Mouse (Mus musculus): ENCODE results near the gene Alox5ap.

The Alox5ap gene

DNA sequence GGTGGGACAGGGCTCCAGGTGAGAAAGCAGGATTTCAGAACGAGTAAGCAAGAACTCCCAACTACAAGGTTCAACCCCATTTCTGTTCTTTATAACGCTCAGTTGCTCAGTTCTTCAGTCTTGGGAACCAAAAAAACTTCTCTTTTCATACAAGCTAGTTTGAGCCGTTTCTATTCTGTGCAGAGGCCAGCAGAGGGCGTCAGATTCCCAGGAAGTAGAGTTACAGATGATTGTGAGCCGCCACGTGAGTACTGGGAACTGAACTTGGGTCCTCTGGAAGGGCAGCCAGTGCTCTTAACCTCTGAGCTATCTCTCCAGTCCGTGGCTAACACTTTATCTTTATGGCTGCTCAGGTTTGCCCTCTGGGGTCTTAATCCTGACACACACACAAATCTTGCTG is 3.1 kb upstream of the Alox5ap start:
- no peak for DNase-seq (ENCODE audit: low spot score)

DNA sequence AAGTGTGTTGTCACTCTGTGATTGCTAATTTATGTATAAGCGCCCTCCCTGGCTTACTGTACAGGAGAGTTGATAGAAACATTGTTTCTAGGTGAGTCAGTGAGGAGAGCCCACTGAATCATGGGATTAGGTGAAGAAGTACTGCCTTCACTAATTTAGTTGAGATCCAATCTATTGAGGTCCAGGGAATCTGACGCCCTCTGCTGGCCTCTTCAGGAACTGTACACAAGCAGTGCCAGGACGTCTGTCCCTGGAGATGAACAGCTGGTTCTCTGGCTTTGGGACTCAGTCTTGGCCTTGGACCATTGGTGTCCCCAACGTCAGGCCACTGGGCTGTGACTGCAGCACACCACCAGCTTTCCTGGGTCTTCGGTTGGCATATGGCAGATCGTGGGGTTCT is 2.7 kb upstream of the Alox5ap start:
- peak; percentile 19 for DNase-seq (ENCODE audit: low spot score)

DNA sequence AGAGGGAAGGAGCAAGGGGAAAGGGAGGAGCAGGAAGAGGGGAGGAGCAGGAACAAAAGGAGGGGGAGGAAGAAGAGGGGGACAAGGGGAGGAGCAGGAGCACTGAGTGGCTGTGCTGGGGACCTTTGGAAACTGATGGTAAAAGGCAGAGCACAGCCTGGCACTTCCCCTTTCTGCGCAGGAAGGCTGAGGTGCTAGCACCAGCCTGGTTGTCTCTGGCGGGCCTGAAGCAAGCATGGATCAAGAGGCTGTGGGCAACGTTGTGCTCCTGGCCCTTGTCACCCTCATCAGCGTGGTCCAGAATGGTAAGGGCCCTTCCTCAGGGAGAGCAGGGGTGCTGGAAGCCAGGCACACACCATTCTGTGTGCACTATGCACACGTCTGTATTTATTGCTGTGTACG is 312 bp downstream of the Alox5ap start:
- DNase-seq (ENCODE audit: low spot score): no peak

DNA sequence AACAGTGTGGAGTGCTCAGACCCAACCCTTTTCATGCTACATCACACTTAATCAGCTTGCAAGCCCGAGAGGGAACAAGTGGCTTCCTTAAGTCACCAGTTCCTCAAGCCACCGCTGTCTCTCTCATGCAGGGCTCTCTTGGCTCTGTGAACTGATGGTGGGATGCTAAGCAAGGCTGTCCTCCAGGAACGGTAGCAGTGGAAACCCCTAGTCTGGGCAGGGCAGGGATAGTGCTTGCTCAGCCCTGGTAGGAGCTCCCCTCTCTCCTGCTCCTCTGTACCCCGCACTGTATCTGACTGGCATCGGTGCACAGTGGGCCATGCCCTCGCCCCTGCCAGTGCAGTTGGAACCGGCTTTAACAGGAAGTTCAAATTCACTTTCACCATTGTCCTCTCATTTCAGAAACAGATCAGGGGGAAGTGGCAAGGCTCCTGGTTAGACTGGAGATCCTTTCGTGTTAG is 2.2 kb downstream of the Alox5ap start:
- DNase-seq (ENCODE audit: low spot score): no peak

DNA sequence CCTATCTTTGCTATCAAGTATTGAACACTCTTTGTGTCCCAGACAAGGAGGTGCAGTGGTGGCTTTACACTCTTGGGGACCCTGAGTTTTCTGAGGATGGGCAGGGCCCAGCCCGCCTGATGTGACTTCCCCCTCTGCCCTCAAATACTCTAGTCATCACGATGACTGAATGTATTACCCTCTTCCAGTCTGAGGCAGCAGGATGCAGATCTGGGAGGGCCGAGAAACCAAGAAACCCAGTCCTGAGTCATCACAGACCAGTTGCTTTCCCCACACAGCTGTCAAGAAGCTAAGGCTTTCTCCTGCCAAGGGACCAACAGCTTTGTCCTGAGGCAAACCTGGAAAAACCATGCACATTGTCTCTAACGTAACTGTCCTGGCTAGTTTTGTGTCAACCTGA is 2.9 kb downstream of the Alox5ap start:
- no peak for DNase-seq (ENCODE audit: low spot score)

DNA sequence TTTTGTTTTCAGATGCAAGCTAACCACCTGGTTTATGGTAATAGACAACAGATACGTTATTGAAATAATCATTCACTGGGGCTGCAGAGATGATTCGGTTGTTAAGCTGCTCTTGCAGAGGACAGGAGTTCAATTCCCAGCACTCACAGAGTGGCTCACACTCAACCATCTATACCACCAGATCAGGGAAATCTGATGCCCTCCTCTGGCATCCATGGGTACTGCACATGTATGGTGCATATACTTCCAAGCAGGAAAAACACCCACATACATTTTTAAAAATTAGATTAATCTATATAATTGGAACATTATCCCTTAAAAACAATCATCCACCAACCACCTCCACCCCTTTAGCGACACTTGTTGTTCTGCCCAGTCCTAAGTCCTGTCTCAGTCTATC is 6.7 kb downstream of the Alox5ap start:
- no peak for DNase-seq (ENCODE audit: low spot score)

DNA sequence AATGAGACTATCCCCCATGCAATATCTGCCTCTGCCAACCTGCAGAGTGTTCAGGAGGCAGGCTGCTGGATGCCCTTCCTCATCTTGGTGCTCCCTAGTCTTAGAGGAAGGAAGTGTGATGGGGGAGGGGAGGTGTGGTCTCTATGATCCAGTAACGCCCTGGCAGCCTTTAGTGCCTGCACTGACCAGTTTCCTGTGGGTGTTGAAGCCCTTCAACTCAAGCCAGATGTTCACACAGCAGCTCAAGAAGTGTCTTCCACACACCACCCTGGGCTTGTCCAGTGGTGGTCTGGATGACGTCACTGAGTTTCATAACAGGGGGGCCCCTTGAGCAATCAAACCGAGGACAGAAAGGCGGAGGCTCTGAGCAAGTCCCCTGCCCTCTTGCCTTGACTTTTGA is 8.0 kb downstream of the Alox5ap start:
- no peak for DNase-seq (ENCODE audit: low spot score)

DNA sequence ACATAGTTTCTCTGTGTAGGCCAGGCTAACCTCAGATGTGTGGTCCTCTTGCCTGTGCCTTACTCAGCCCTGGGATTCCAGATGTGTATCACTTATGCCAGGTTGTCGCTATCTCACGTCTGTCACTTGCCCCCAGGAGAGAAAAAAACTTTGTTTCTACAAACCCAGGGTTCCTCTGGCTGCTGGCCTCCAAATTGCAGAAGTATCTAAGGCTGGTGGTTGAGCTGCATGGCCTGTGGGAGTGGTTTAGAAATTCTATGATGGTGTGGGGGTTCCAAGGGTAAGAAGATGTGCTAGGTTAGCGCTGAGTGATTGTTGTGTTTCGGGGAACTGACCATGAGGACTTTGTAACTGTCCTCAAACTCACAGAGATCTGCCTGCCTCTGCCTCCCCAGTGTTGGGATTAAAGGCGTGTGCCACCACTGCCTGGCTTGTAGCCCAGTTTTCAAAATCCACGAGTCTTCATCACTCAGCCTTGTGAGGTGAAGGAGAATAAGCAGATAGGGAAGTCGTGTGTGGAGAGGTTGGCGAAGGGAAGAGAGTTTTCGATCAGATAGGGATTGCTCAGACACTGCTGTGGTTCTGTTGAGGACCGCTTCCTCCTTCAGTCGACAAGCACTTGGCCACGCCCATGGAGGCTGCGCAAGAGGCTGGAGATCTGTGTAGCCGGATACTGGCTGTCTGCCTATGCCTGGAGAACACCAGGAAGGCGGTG is 10.0 kb downstream of the Alox5ap start:
- DNase-seq (ENCODE audit: low spot score): no peak

DNA sequence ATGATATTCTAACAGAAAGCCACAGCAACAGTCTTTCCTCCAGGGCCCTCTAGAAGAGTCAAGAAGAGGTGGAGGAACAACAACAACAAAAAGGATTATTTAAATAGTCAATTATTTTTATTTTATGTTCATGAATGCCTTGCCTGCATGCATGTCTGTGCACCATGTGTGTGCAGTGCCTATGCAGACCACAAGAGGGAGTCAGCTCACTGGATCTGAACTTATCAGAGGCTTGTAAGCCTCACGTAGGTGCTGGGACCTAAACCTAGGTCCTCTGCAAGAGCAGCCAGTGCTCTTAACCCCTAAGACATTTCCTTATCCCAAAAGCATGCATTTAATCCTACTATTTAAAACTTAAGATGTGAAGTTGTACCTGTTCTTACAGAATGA is 10.5 kb downstream of the Alox5ap start:
- no peak for DNase-seq (ENCODE audit: low spot score)

DNA sequence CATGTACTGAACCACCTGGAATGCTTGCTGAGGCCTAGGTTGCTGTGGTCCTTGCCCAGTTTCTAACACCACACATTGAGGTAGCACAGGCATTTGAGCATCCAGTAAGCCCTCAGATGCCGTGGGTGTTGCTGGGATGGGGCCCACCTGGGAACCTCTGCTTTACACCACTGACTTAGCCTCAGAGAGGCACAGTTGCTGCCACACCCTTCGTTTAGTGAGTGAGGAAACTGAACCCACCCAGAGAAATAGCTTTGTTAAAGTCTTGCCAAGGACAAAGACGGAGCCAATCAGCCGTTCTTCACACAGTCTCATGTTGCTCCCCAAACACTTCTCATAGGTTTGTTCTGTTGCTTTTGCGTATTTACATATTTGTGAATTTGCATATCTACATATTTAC is 13.0 kb downstream of the Alox5ap start:
- no peak for DNase-seq (ENCODE audit: low spot score)

DNA sequence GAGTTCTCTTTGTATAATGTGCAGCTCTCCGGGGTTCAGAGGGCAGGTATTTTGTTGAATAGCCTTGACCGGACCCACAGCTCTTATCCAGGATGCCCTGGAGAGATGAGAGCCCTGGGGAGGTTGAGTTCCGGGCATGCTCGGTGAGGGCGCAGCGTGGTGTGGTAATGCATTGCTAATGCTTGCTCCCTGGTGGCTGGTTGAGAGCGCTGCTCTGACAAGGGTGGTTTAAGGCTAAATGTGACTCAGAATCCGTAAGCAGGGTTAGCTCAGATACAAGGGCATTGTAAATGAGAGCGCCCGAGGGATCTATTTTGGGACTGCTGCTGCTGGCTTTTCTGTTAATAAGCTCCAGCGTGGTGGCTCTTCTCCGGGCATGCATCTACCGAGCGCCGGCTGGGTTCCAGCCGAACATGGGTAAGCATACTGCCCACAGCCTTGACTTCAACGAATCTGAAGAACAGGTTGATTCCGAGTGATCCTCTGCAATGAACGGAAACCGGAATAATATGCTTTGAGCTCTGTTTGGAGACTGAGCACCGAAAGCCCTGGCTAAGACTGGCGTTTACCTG is 14.8 kb downstream of the Alox5ap start:
- DNase-seq (ENCODE audit: low spot score): no peak

DNA sequence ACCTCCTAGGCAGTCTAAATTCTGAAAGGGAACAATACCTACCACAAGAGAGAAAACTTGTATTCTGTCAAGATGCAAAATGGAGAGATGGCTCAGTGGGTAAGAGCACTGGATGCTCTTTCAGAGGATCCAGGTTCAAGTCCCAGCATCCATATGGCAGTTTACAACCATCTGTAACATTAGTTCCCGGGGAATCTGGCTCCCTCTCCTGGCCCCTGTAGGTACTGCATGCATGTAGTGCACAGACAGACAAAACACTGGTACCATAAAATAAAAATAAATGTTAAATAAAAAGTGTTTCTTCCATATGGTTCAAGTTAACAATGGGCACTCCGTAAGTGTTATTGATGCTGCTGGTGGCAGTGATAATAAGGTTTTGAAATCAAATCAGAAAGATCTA is 18.4 kb downstream of the Alox5ap start:
- peak; percentile 23 for DNase-seq (ENCODE audit: low spot score)

DNA sequence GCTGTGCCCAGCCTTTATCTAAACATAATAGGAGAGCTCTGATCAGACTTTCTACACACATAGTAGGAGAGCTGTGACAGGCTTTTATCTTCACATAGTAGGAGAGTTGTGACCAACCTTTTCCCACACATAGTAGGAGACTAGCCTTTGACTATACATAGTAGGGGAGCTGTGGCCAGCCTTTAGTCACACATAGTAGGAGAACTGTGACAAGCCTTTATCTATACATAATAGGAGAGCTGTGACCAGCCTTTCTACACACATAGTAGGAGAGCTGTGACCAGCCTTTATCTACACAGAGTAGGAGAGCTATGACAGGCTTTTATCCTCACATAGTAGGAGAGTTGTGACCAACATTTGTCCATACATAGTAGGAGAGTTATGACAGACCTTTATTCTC is 19.3 kb downstream of the Alox5ap start:
- DNase-seq (ENCODE audit: low spot score): no peak

DNA sequence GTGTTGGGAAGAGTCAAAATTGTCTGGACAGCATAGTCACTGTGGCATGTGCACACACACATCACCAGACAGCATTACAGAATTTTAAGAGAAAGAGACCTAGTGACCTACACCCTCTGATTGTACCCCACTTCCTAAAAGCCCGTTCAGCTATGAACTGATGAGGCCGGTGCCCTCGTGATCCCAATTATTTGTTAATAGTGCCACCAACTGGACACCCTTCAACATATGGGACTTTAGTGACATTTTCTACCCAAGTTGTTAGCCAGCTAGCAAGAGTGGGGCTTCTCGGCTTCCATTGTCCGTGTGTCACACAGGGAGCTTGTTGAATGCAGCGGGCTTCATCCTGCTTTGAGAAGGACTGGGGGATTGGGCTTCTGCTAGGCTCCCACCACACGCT is 21.5 kb downstream of the Alox5ap start:
- DNase-seq (ENCODE audit: low spot score): no peak

DNA sequence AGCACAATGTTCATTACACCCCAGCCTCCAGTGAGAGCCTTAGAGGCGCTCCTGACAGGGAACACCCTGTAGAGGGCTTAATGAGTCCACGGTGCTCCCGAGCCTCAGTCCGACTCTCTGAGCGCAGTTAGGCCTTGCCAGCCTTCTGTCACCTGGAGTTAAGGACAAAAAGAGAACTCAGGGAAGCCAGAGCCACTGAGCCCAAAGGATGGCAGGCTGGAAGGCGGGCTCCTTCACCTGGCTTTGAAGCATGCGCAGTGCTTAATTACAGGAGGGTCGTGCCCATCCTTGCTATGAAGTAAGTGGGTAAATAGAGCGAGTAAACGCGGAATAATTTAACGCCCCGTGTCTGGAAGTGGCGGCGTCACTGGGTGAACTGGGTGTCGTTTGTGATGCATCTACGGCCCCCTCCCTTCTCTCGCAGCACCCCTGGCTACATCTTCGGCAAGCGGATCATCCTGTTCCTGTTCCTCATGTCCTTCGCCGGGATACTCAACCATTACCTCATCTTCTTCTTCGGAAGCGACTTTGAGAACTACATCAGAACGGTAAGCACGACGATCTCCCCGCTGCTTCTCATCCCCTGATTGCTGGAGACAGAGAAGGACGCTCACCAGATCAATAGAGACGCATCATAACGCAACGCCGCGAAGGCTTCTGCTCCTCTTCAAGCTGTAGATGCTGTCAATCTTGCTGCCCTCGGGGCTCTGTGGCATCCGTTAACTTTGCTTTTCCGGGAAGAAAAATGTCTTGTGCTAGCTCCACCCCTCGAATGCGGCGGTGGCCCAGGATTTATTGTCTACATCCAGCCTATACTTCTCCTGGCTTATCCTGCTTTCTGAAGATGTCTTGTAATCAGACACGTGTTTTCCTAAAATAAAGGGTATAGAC is 22.8 kb downstream of the Alox5ap start:
- no peak for DNase-seq (ENCODE audit: low spot score)

DNA sequence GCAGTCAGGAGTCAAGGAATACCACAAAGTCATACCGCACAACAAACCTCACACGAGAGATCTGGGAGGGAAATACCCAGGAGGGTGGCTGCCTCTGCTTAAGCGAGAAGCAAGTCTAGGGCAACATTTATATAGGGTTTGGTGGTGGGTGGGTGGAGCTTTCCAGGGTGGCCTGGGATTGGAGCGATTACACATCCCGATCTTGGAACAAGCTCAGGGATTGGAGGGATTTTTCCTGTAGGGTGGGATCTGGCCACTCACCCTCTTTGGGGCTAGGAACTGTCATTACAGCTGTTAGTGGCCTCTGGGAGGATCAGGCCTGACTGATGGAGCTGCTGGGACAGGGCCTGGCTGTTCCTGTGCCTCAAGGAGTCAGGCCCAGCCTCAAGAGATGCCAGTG is 26.7 kb downstream of the Alox5ap start:
- no peak for DNase-seq (ENCODE audit: low spot score)

DNA sequence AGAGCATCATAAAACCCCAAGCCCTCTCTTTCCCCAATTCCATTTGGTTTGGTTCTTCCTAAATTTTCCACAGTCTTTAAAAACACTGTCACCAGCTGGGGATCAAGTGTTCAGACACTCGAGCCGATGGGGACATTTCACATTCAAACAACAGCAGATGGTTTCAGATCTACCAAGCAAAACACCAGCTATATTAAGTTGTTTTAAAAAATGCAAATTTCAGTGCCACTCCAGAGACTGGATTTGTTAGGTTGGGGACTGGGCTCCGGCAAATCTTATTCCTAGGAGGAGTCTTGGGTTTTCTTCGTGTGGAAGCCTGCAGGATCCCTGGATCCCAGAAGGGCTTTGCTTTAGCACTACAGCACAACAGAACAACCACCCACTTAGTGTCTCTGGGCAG is 28.5 kb downstream of the Alox5ap start:
- DNase-seq (ENCODE audit: low spot score): no peak

DNA sequence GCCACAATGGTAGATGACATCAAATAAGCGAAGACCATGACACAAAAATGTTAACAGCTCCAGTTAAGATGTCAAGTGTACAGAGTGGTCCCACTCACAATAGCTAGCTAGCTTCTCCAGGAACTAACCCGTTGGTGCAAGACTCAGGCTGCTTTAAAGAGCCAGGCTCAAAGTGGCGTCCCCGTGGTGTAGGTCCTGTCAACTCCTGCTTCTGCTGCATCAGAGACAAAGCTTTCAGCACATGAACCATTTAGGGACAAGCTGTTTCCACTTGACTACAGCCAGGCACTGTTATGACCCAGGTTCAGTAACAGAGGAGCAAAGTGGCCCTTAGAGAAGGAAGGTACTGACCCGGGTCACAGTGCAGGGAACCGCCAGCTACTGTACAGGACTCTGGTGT is 32.2 kb downstream of the Alox5ap start:
- DNase-seq (ENCODE audit: low spot score): no peak

DNA sequence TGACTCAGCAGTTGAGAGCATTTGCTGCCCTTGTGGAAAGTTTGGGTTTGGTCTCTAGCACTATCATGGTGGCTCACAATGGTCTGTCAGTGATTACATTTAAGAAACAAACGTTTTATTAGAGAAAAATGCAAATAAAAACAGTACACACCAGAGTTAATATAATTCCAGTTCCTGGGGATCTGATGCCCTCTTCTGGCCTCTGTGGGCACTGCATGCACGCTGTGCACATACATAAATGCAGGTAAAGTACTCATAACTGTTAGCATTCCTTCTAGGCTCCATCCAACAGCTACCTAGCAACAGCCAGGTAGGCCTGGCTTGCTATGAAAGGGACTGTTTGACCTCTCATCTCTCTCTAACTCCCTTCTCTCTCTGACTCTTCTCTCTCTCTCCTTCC is 32.9 kb downstream of the Alox5ap start:
- no peak for DNase-seq (ENCODE audit: low spot score)

DNA sequence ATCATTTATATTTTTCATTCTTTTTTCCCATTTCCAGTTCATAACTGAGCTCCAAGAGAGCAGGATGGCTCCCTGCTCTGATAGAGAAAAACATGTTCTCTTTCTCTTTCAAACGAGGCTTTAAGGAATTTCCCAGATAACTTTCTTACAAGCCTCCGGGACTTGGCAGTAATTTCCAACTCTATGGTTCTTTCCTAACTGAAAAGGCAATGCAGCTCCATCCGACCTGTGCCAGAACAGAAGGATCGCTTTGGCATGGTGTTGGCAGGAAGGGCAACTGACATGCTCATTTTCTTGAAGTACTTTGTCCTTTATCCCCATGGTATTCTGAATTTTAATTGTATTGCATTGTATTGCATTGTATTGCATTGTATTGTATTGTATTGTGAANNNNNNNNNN is 33.7 kb downstream of the Alox5ap start:
- DNase-seq (ENCODE audit: low spot score): no peak

DNA sequence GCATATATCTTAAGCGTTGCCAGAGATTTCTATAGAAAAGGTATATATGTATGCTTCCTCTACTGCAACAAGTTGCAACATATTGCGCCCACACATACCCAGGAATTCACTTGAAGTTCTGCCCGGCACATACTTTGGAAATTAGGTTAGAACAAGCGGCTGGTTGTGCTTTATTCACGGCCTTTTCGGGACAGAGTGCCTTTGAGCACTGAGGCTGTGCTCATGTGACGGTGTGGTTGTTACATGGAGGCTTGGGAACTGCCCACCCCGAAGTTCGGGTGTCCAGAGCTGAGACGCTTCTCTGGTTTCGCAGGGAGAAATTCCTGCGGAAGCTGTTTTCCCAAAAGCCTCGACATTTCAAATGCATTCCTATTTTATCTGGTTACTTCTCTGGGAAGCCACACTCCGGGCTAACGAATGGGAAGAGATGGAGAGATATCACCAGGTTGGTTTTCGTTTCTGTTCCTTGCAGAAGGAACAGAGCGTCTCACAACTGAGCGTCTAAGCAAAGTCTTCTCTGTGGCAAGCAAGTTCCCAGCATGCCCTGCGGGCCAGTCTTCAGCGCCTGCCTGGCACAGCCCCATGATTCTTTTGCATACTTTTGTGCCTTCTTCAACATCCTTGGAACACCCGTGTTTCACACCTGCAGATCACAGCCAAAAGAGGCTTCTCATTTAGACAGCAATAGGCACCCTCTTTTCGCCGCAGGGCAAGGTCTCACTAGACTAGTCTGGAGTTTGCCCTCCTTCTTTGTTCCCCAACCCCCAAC is 48.5 kb downstream of the Alox5ap start:
- no peak for DNase-seq (ENCODE audit: low spot score)

DNA sequence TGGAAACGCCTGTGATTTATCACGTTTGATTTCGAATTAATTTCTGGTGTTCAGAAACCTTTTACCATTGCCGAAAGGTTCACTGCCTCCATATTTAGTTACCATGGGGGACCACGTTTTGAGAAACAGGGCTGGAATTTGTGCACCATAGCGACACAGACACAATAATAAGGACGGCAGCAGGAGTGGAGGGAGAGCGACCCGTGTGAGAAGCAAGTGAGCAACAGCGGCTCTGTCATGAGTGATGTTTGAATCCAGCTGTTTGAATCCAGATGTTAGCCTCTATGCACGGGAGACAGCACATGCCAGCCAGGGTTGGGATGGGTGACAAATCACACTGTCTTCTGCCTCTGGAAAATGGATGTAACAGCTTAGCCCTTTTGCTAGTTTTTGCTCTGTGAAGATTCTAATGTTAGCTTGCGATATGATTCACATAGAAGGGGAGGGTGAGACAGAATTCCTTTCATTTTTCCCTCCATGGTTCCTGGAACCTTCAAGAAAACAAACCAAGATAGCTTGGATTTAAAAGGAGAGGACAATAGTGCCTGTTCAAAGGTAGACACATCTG is 50.0 kb downstream of the Alox5ap start:
- DNase-seq (ENCODE audit: low spot score): no peak
